Mouse (Mus musculus) kidney, adult 18-20 months (tissue): ENCODE measurements around the gene Zfp992.
"Not testable (repeated sequence)": the region's sequence is repeated elsewhere in the genome, so short reads cannot be mapped to it uniquely, and the experiment has no call there.

Experiments
- DNase-seq: peaks from one replicate; pipeline ENCODE4 v3.0.0; 2021

Gene Zfp992

GRCm38 (mm10) chr4:146476260-146476659 lies 27.4 kb downstream of the Zfp992 start:
- not testable (repeated sequence) for DNase-seq

- not testable (repeated sequence) for DNase-seq
These were observed 28.1 kb downstream of the Zfp992 start for GRCm38 (mm10) chr4:146476959-146477358.

DNA sequence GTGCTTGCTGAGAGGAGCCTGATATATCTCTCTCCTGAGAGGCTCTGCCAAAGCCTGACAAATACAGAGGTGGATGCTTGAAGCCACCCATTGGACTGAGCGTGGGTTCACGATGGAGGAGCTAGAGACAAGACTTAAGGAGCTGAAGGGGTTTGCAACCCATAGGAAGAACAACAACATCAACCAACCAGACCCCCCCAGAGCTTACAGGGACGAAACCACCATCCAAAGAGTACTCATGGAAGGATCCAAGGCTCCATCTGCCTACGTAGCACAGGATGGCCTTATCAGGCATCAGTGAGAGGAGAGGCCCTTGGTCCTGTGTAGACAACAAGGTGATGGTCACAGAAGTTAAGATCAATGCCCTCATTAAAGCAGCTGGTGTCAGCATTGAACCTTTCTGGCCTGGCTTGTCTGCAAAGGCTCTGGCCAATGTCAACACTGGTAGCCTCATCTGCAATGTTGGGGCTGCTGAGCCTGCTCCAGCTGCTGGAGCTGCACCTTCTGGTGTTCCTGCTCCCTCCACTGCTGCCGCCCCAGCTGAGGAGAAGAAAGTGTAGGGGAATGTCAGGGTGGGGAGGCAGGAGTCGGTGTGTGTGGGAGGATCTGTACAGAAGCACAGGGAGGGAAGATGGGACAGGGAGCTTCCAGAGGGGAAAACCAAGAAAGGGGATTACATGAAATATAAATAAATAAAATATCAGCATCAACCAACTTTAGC lies 31.7 kb downstream of the Zfp992 start:
- not testable (repeated sequence) for DNase-seq

DNA sequence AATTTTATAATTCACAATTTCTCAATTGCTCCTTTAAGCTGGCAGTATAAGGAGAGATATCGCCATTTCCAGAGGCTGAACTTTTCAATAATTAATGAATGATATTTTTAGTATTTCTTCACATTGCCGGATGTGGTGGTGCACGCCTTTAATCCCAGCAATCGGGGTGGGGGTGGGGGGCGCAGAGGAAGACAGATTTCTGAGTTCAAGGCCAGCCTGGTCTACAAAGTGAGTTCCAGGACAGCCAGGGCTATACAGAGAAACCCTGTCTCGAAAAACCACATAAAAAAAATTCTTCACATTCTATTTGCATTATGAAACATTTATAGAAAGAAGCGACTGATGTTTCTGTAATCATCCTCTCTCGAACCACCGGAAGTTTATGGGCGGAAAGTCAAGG lies 33.7 kb downstream of the Zfp992 start:
- DNase-seq = not testable (repeated sequence)

DNA sequence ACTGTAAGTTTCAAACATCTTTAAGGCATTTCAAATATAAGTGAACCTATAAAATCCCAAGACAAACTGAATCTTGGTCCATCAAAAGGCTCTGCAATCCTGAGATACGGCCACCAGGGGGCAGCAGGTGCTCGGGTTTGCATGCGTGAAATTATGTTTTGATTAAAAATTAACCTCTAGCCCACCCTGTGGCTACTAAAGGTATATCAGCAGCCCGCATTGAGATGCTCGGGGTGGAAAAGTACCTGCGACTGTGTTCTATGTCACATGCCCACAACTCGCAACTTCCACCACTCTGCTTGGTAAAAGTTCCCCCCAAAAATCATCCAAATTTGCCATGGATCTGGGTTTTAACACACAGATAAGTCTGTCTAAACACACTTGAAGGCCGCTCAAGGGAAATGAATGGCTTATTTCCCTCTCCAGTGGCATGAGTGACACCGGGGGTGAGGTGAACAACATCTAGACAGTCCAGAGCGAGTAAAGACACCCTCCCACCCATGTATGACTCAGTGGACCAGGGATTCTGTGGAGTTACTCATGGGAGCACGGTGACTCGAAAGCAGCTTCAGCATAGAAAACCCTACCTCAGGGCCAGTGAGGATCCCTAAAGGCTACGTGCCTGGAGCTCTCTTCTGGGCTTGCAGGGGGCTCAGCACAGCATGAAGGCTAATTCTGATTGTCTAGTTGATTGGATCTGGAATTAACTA lies 34.9 kb downstream of the Zfp992 start:
- not testable (repeated sequence) for DNase-seq

DNA sequence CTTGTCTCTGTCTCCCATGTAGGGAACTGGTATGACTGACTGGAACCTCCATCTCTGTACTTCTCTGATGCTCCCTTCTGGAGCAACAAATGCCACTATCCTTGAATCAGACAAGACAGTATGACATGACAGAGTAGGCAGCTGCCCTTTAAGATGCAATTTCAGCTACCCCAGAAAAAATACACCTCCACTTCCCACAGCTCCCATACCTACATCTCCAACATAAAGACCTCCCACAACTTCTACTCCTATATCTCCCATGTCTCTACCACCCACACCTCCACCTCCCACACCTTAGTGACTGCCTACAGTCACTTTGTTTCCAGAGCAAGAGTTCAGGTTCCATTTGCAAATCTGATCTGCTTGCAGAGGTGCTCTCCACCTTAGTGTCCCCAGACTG lies 35.9 kb downstream of the Zfp992 start:
- DNase-seq = not testable (repeated sequence)

DNA sequence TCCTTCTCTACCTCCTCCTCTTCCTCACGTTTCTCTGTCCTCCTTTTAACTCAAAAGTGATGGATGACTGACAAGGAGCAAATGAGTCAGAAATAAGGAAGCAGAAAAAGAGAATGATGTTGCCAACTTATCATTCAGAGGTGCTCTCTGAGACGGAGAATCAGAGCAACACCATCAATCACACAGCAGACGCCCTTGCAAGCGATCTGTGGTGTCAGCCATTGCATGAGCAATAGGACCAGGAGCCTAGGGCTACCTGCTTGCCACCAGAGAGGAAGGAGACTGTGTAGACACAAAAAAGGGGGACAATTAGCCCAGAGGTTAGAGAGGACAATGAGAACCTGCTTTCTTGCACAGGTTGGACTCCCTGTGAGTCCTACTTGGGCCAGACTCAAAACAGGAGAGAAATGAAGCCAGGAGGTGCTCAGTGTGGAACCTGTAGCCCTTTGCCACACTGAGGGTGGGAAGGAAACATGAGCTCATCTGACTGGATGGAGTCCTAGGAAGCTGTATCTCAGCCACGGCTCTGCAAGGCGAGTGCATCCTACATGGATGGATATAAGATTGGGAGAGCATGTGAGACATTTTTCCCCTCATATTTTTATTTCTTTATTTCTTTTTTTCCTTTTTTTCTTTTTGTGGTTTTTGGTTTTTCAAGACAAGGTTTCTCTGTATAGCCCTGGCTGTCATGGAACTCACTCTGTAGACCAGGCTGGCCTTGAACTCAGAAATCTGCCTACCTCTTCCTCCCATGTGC lies 36.5 kb downstream of the Zfp992 start:
- not testable (repeated sequence) for DNase-seq

DNA sequence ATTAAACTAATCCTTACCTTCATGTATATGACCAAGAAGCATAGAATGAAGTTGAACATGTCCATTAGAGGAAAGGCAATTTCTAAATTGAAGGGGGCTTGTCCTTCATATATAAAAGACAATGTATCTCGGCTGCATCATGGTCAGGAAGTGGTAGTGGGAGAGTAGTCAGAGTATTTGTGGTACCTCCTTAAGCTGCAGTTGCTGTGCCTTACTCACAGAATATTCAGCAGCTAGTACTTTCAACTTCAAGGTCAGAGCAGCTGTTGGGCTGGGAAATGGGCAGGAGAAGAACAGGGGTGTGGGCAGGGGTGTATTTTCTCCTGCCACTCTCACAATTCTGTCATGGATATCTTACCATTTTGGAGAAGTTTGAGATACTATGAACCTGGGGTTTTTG lies 37.9 kb downstream of the Zfp992 start:
- not testable (repeated sequence) for DNase-seq

DNA sequence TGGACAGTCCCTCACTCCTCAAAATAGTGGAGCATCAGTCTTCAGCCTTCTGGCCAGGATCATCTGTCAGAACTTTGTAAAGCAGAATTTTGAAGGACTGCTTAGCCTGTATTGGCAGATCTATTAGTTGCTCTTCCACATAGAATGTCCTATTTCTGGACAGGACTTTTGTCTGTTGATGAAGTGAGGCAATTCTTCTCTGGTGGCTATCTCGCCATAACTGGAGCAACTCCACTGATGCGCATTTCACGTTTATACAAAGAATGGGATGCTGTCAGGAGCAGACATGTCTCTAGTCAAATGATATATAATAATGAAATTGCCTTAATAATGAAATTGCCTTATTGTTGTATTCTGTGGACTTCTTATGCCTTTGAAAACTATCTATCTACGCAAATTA lies 40.4 kb downstream of the Zfp992 start:
- not testable (repeated sequence) for DNase-seq

DNA sequence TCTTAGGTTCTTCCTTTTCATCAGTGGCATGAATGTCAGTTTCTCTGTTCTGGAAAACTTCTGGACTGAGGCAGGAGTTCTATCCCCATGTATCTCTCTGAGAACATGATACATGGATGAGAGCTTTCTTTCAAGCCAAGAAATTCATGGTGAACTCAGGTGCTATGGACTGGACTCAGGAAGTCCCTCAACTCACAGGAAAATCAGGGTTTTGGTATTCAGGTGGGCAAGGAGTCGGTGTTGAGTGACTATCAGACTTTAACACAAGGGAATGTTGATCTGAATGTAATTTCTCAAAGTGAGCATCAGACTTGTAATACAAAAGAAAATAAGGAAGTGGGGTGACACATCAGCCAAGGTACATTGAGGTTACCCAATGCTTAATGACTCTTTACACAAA lies 43.2 kb downstream of the Zfp992 start:
- not testable (repeated sequence) for DNase-seq

- DNase-seq = no peak
These were observed 43.6 kb downstream of the Zfp992 start for GRCm38 (mm10) chr4:146492439-146492838.

GRCm38 (mm10) chr4:146492851-146493250 lies 44.0 kb downstream of the Zfp992 start:
- DNase-seq = no peak

DNA sequence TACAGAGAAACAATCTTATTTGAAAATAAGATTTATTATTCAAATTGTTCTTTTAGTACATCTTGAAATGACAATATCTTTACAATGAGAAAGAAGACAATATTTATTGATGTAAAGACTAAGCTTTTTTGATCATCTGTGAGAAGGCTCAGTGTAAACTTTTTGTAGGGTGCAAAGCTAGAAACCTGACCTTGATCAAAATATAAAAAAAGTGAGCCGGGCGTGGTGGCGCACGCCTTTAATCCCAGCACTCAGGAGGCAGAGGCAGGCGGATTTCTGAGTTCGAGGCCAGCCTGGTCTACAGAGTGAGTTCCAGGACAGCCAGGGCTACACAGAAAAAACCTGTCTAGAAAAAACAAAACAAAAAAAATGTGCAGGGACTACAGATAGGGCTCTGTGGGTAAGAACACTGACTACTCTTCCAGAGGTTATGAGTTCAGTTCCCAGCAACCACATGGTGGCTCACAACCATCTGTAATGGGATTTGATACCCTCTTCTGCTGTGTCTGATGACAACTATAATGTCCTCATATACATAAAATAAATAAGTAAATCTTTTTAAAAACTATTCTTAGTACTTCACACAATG lies 44.6 kb downstream of the Zfp992 start:
- DNase-seq = not testable (repeated sequence)

DNA sequence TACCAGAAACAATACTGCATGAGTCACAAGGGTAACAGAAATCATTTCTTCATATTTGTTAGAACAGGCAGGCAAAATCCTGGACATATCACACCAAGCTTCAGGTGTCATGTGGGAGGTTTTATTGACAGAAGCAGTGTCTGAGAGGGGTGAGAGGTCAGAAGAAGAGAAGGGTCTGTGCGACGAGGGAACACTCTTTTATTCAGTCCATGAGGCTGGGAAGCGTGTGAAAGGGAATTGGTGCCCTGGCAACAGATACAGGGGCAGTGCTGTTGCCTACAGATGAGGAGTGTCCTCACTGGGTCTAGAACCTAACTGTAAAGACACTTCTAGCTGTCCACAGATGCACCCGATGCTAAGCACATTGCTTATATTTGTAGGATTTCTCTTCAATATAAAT lies 46.2 kb downstream of the Zfp992 start:
- DNase-seq = no peak

GRCm38 (mm10) chr4:146497695-146498275 lies 49.0 kb downstream of the Zfp992 start:
- not testable (repeated sequence) for DNase-seq

DNA sequence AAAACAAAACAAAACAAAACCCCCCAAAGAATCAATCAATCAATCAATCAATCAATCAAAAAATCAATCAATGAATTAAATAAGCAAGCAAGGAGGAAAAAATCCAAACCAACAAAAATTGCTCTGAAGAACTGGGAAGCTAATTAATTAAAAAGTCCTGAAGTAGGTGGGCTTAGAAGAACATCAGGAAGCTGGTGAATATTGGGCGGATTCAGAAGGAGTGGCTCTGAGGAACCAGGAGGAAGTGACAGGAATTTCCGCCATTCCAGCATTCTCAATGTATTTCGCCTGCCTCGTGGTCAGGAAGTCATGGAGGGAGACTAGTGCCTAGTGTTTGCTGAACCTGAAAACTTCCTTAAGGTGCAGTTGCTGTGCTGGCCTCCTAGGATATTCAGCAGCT lies 52.9 kb downstream of the Zfp992 start, which contains the start of gene Zfp981:
Zfp981 (plus strand) TSS at position 301 of the 400 bp plus-strand sequence.
- not testable (repeated sequence) for DNase-seq

DNA sequence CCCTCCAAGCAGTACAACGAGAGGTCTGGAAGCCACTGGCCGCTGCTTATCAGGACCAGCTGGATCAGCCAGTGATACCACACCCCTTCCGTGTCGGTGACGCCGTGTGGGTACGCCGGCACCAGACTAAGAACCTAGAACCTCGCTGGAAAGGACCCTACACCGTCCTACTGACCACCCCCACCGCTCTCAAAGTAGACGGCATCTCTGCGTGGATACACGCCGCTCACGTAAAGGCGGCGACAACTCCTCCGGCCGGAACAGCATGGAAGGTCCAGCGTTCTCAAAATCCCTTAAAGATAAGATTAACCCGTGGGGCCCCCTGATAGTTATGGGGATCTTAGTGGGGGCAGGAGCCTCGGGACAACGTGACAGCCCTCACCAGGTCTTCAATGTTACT lies 60.2 kb downstream of the Zfp992 start:
- not testable (repeated sequence) for DNase-seq

GRCm38 (mm10) chr4:146511871-146512270 lies 63.0 kb downstream of the Zfp992 start:
- DNase-seq = not testable (repeated sequence)

DNA sequence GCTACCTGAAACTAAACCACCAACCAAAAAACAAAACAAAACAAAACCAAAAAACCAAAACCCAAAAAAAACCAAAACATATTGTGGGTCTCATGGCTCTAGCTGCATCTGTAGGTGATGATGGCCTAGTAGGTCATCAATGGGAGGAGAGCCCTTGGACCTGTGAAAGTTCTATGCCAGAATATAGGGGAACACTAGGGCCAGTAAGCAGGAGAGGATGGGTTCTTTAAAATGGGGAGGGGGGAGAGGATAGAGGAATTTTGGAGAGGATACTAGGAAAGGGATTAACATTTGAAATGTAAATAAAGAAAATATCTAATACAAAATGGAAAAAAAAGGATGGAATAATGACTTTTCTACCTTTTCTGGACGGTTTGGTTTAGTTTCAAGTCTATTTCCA lies 67.7 kb downstream of the Zfp992 start:
- DNase-seq = no peak

GRCm38 (mm10) chr4:146517150-146517549 lies 68.3 kb downstream of the Zfp992 start:
- not testable (repeated sequence) for DNase-seq
